Mouse (Mus musculus) thymus, adult 18-20 months (tissue): Measurements from ENCODE around the gene Shroom3.

ENCODE experiments used
- DNase-seq, 2 experiments: peaks; one replicate each; pipeline ENCODE4 v3.0.0; 2022; ENCODE audit warnings: mixed read lengths in 2 of 2

The Shroom3 gene

DNA sequence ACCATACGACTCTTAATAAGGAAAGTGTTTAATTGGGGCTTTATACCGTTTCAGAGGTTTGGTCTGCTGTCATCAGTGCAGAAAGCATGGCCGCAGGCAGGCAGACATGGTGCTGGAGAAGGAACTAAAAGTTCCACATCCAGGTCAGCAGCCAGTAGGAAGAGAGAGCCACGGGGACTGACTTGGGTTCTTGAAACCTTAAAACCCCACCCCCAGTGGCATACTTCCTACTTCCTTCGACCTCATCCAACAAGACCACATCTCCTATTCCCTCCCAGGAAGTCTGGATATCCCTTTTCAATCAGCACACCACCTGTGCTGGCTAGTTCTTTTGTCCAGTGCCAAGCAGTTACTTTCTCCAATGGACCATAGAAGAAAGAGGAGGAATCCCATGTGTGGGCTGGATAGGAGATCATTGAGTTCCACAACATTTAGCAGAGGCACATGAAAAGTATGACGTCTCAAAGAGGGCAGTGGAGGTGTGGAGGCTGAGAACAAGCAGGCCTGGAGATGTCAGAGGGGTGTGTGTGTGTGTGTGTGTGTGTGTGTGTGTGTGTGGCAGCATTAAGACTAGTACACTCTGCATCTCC, 76.0 kb downstream of the Shroom3 start:
- DNase-seq, result no peak

DNA sequence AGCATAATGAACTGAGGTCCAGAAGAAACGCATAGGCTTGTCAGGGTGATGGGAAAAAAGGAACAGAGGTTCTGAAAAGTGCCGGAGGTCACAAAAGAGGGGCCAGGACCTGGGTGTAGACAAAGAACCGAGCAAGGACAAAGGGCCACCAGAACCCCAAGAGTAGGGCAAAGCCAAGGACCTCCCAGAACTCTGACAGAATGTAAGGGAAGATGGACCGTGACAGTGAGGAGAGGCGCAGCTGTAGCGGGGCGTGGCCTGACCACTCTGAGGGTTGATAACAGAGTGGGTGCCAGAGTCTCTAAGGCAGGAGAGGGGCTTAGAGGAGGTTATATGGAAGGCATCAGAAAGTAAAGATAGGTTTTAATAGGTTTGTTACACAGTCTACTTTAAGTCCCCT, 77.3 kb downstream of the Shroom3 start:
- no peak for DNase-seq

DNA sequence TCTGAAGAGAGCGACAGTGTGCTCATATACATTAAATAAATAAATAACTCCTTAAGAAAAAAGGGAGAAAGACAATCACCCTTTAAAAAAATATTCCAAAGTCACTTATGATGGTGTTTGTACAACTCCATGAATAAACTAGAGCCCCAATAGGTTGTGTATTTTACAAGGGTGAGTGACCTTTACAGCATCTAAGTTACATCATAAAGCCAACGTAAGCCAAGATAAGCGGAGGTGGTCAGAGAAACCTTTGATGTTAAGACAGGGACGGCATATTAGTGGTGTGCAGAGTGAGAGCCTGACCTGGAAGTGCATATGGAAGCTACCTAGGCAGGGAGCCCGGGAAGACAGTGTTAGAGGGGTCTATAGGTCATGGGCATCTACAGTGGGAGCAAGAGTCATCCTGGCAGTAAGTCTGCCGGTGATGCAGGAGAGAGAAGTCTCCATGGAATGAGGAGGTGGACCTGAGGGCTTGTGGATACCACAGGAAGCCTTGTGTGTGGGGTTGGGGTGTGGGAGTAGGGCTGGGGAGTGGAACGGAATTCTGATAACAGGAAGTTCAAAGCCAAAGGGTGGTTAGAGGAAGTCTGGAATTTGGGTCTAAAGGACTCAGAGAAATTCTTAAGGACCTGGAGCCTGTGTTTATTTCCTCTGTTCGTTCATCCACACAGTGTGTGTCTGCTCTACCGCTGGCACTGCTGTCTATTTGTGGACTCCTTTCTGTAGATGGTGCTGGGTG, 78.5 kb downstream of the Shroom3 start:
- no peak for DNase-seq

- no peak for DNase-seq
These were observed 79.2 kb downstream of the Shroom3 start for GRCm38 (mm10) chr5:92762425-92762824.

DNA sequence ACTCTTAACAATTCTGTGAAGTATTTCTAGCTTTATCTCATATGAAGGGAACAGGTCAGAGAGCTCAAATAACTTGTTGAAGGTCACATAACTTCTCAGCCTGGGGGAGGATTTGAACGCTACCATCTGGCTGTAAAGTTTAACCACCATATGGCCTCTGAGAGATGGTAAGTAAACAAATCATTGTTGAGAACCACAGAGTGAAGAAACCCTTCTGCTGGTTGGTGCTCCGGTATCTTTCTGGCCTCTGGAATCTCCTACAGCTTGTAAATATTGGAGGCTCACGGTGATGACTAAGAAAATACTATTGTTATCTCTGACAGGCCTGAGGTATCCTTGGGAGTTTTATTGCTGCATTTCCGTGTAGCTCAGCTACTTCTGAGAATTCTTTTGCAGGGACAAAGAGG, 80.3 kb downstream of the Shroom3 start:
- DNase-seq, result no peak

DNA sequence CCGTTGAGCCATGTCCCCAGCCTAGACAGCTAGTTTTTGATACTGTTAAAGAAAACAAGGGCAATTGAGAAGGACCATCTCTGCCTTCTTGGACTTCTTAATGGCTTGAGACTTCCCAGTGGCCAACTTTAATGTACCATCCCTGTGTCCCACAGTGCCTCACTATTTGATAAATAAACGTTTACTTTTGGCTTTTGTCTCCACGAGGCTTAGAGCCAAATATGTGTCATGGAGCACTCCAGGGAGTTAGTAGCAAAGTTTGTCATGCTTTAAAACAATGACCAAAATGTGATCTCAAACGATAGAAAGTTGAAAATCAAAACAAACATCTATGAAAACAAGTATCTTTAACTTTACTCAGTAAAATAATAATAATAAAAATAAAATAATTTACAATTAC, 83.1 kb downstream of the Shroom3 start:
- no peak for DNase-seq

GRCm38 (mm10) chr5:92767194-92767777, 84.1 kb downstream of the Shroom3 start:
- no peak for DNase-seq

DNA sequence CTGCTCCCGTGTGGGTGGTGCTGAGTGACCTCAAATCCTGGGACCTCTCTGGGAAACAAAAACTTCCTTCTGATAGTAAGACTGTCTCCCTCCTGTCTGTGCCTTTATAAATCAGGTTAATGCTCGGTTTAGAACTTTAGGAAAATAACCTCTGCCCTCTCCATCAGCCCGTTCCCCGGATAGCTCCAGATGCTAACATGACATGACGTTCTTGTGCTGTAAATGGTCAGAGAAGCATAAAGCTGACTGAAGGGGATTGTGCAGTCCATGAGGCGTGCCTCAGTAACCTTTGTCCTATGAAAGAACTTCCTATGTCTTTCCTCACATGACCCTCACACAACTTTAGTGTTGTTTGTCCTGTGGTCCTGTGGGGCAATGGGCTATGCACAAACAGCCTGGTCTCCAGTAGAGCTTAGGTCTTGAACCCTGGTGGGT, 84.6 kb downstream of the Shroom3 start:
- no peak for DNase-seq

DNA sequence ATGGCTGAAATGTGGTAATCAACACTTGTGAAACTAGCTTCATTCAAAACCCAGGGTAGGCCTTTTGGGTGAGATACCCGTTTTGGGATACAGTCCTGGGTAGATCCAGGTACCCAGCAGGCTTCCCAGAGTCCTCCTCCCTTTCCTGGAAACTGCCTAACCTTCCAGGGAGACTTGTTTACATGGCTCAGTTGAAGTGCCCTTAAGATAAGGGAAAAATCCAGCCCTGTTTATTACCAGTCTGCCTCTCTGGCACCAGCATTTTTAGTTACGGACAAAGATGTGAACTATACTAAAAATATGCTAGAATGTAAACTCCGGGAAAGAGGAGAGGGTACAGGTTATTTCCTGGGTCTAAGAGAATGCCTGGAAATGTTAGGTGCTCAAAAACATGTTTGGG, 90.6 kb downstream of the Shroom3 start:
- DNase-seq, result no peak

GRCm38 (mm10) chr5:92774419-92774818, 91.2 kb downstream of the Shroom3 start:
- no peak for DNase-seq

GRCm38 (mm10) chr5:92774893-92775292, 91.7 kb downstream of the Shroom3 start:
- no peak for DNase-seq

- no peak for DNase-seq
These were observed 95.2 kb downstream of the Shroom3 start for GRCm38 (mm10) chr5:92778395-92778794.

DNA sequence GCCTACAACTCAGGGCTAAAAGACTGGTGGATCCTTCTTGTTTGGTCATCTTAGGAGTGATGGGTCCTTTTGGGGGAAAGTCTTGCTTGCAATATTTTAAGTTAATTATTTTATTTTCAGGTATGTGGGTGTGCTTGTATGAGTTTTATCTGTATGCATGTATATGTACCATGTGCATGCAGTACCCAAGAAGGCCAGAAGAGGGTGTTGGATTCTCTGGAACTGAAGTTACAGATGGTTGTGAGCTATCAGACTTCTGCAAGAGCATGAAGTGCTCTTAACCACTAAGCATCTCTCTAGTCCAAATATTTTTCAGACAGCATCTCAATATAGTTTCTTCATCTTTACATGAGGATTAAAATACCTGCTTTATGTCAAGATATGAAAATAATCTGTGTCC, 97.8 kb downstream of the Shroom3 start:
- DNase-seq, result no peak

DNA sequence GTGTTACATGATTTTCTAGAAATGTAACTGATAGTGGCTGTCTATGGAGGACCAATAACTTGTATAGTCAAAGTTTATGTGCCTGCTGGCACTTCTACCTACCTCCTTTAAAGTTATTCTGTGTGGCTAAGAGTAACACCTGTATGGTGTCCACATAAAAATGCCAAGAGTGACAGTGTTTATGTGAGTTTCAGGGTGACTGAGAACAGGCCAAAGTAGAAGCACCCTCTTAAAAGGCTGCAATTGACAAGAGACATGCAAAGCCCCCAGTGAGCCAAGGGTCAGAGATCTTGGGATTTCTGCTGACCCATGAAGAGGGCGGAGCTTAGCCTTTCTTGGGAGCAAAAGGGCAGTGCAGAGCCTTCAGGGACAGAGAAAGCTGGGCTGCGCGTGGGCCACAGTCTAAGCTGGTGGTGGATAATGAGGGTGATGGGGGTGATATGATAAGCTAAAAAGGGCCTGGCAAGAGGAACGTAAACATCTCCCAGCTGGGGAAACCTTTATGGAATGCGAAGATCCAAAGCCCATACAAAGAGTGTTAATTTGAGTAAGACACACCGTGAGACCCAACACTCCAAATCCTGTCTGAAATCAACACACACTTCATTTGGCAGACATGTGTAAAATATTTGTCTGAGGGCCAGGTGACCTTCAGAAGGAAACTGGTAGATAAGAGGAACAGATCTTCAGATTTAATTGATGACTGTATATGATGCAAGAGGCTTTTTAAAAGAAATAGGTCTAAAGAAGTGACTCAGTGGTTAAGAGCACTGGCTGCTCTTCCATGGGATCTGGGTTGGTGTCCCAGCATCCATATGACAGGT, 101.0 kb downstream of the Shroom3 start:
- DNase-seq, result no peak

GRCm38 (mm10) chr5:92785870-92786436, 102.7 kb downstream of the Shroom3 start:
- no peak for DNase-seq

DNA sequence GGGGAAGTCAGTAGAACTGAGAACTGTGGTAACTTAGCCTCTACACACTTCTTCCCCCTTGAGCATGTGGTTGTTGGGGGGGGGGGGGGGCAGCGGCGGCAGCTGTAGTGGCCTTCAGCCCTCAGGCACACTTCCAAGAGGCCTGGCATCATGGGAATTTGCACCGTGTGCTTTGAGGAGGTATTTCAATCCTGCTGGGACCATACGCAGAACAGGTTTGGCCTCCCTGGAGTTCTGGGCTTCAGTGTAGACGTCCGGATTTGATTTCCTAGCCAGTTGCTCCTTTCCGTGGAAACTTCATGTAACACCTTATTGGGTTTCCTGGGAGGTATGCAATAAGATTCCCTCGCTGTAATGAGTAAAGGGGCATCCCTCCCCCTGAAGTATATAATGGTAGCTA, 105.8 kb downstream of the Shroom3 start:
- no peak for DNase-seq

GRCm38 (mm10) chr5:92796089-92796990, 113.1 kb downstream of the Shroom3 start:
- DNase-seq, result no peak

DNA sequence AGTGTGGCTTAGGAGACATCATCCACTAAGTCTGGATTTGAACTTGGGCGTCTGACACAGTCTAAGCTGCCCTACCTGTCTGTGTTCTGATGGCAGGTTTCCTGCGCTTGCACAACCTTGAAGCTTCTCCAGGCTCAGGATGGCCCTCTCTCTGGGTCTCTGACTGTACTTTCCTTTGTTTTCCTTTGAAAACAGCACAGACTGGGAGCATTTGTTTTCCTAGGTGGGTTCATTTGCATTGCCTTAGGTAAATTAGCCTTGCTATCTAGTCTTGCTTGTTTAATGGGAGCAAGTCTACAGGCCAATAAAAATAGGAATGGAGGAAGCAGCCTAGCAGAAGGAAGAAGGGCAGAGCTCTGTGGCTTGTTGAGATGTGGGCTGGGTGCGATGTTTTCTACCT, 114.7 kb downstream of the Shroom3 start:
- no peak for DNase-seq

GRCm38 (mm10) chr5:92804379-92804778, 121.1 kb downstream of the Shroom3 start:
- DNase-seq, result no peak

GRCm38 (mm10) chr5:92808503-92809415, 125.5 kb downstream of the Shroom3 start:
- no peak for DNase-seq

GRCm38 (mm10) chr5:92809416-92809750, 126.1 kb downstream of the Shroom3 start:
- no peak for DNase-seq
